Mouse (Mus musculus): ENCODE data around the gene Col23a1.

GRCm38 (mm10) chr11:51565951-51566350 lies 276.2 kb downstream of the Col23a1 start:
- TF ChIP-seq CTCF (IDR thresholded peaks at IDR 0.05; ENCODE audit: low read depth, low read length) (no peak), GATA1 (IDR thresholded peaks at IDR 0.05; ENCODE audit: borderline replicate concordance, low read length) (no peak), TAL1 (conservative IDR thresholded peaks at IDR 0.05; ENCODE audit: low read depth, low read length) (no peak)
